Mouse (Mus musculus): ENCODE measurements around the gene Robo4.

DNA sequence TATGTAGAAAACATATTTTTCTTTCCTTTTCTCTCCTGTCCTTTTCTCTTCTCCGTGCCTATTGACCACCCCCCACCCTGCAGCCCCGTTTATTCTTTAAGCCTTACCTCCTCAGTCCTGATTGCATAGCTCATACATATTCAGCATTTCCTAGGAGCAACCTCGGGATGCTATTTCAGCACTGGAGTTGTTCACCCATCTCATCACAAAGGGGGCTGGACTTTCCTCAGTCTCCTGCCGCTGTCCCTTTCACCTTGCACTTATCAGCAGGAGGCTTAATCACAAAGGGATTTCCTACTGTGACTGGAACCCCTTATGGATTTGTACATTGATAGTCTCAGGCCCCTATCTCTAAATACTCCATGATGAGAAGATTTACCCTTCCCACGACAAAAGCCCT, 50.7 kb downstream of the Robo4 start:
- no peak for TF ChIP-seq ZKSCAN1 (IDR thresholded peaks at IDR 0.05; ENCODE audit: borderline replicate concordance, low read depth, low read length)
- TF ChIP-seq RCOR1 (conservative IDR thresholded peaks at IDR 0.05; ENCODE audit: low read depth, low read length): no peak
- TF ChIP-seq CHD2 (IDR thresholded peaks at IDR 0.05; ENCODE audit: low read length): no peak
- no peak for TF ChIP-seq NELFE (IDR thresholded peaks at IDR 0.05; ENCODE audit: low read depth, low read length)
- no peak for TF ChIP-seq POLR2A (IDR thresholded peaks at IDR 0.05; ENCODE audit: low read depth, low read length)
- no peak for TF ChIP-seq MYC (IDR thresholded peaks at IDR 0.05; ENCODE audit: low read depth, low read length)
- TF ChIP-seq MAZ (IDR thresholded peaks at IDR 0.05; ENCODE audit: low read depth, low read length): no peak
- TF ChIP-seq EP300 (IDR thresholded peaks at IDR 0.05; ENCODE audit: low read length): no peak
- no peak for TF ChIP-seq BHLHE40 (IDR thresholded peaks at IDR 0.05; ENCODE audit: low read depth, low read length)
- TF ChIP-seq CTCF (conservative IDR thresholded peaks at IDR 0.05 in 1 of 2, IDR thresholded peaks at IDR 0.05 in 1 of 2; ENCODE audit: low read depth in 2 of 2, low read length in 2 of 2): no peak
- TF ChIP-seq ZNF384 (IDR thresholded peaks at IDR 0.05; ENCODE audit: low read depth, low read length): no peak
- no peak for TF ChIP-seq USF1 (IDR thresholded peaks at IDR 0.05; ENCODE audit: low read depth, low read length)
- no peak for TF ChIP-seq ELF1 (IDR thresholded peaks at IDR 0.05; ENCODE audit: low read depth, low read length)

All from CH12.LX (cell line).